Mouse (Mus musculus): ENCODE results near the gene Tmem39a.

Tmem39a gene

GRCm38 (mm10) chr16:38587572-38587971 is 29.1 kb downstream of the Tmem39a start:
- in situ Hi-C loops (cut with MboI; ENCODE audit: low sequenced_read_pairs) = no loop called here

- in situ Hi-C loops (cut with MboI; ENCODE audit: low sequenced_read_pairs) = no loop called here
Measured at GRCm38 (mm10) chr16:38591506-38591905, 33.0 kb downstream of the Tmem39a start.

- in situ Hi-C loops (cut with MboI; ENCODE audit: low sequenced_read_pairs) = no loop called here
Measured at GRCm38 (mm10) chr16:38592026-38592678, 33.7 kb downstream of the Tmem39a start.

- in situ Hi-C loops (cut with MboI; ENCODE audit: low sequenced_read_pairs) = no loop called here
Measured at GRCm38 (mm10) chr16:38592946-38593345, 34.4 kb downstream of the Tmem39a start.

GRCm38 (mm10) chr16:38594435-38594834 is 35.9 kb downstream of the Tmem39a start:
- in situ Hi-C loops (cut with MboI; ENCODE audit: low sequenced_read_pairs) = no loop called here

GRCm38 (mm10) chr16:38596099-38596498 is 37.6 kb downstream of the Tmem39a start:
- in situ Hi-C loops (cut with MboI; ENCODE audit: low sequenced_read_pairs) = no loop called here

GRCm38 (mm10) chr16:38596651-38597050 is 38.2 kb downstream of the Tmem39a start:
- in situ Hi-C loops (cut with MboI; ENCODE audit: low sequenced_read_pairs) = no loop called here

GRCm38 (mm10) chr16:38598986-38599680 is 40.6 kb downstream of the Tmem39a start:
- in situ Hi-C loops (cut with MboI; ENCODE audit: low sequenced_read_pairs) = no loop called here

- in situ Hi-C loops (cut with MboI; ENCODE audit: low sequenced_read_pairs) = no loop called here
Measured at GRCm38 (mm10) chr16:38602989-38603804, 44.7 kb downstream of the Tmem39a start.

GRCm38 (mm10) chr16:38606509-38606908 is 48.0 kb downstream of the Tmem39a start:
- in situ Hi-C loops (cut with MboI; ENCODE audit: low sequenced_read_pairs) = no loop called here

- in situ Hi-C loops (cut with MboI; ENCODE audit: low sequenced_read_pairs) = no loop called here
Measured at GRCm38 (mm10) chr16:38608687-38609086, 50.2 kb downstream of the Tmem39a start.

GRCm38 (mm10) chr16:38609092-38609491 is 50.6 kb downstream of the Tmem39a start:
- in situ Hi-C loops (cut with MboI; ENCODE audit: low sequenced_read_pairs) = no loop called here

- in situ Hi-C loops (cut with MboI; ENCODE audit: low sequenced_read_pairs) = no loop called here
Measured at GRCm38 (mm10) chr16:38612646-38613045, 54.1 kb downstream of the Tmem39a start.

GRCm38 (mm10) chr16:38613646-38614045 is 55.1 kb downstream of the Tmem39a start:
- in situ Hi-C loops (cut with MboI; ENCODE audit: low sequenced_read_pairs) = no loop called here

- in situ Hi-C loops (cut with MboI; ENCODE audit: low sequenced_read_pairs) = no loop called here
Measured at GRCm38 (mm10) chr16:38617977-38618376, 59.5 kb downstream of the Tmem39a start.

- in situ Hi-C loops (cut with MboI; ENCODE audit: low sequenced_read_pairs) = no loop called here
Measured at GRCm38 (mm10) chr16:38619054-38619453, 60.6 kb downstream of the Tmem39a start.

- in situ Hi-C loops (cut with MboI; ENCODE audit: low sequenced_read_pairs) = no loop called here
Measured at GRCm38 (mm10) chr16:38620696-38621450, 62.4 kb downstream of the Tmem39a start.

GRCm38 (mm10) chr16:38622283-38622682 is 63.8 kb downstream of the Tmem39a start:
- in situ Hi-C loops (cut with MboI; ENCODE audit: low sequenced_read_pairs) = no loop called here

GRCm38 (mm10) chr16:38624303-38624702 is 65.8 kb downstream of the Tmem39a start:
- in situ Hi-C loops (cut with MboI; ENCODE audit: low sequenced_read_pairs) = no loop called here

GRCm38 (mm10) chr16:38625411-38625810 is 66.9 kb downstream of the Tmem39a start:
- in situ Hi-C loops (cut with MboI; ENCODE audit: low sequenced_read_pairs) = no loop called here

GRCm38 (mm10) chr16:38625811-38626369 is 67.4 kb downstream of the Tmem39a start:
- in situ Hi-C loops (cut with MboI; ENCODE audit: low sequenced_read_pairs) = no loop called here

All from CH12F3 (cell line).